Mouse (Mus musculus): Measurements from ENCODE around the gene Dcaf17.
A peak's percentile ranks its signal among the peaks of the same experiment; 100 is the strongest.

Dcaf17 gene

GRCm38 (mm10) chr2:71055300-71056114 is at the start of gene Dcaf17, which contains the start of gene Mettl8:
Dcaf17 (plus strand) TSS chr2:71055328.
Mettl8 (minus strand) TSS chr2:71055583.
- DNase-seq (ENCODE audit: low read depth) = peak; percentile 86

GRCm38 (mm10) chr2:71011816-71012215 is 43.3 kb upstream of the Dcaf17 start:
- no peak for DNase-seq (ENCODE audit: low read depth)

GRCm38 (mm10) chr2:71013521-71013920 is 41.6 kb upstream of the Dcaf17 start:
- no peak for DNase-seq (ENCODE audit: low read depth)

GRCm38 (mm10) chr2:71019277-71019676 is 35.9 kb upstream of the Dcaf17 start:
- DNase-seq (ENCODE audit: low read depth) = no peak

- no peak for DNase-seq (ENCODE audit: low read depth)
These were observed 35.3 kb upstream of the Dcaf17 start for GRCm38 (mm10) chr2:71019704-71020375.

- DNase-seq (ENCODE audit: low read depth) = no peak
These were observed 34.5 kb upstream of the Dcaf17 start for GRCm38 (mm10) chr2:71020674-71021073.

GRCm38 (mm10) chr2:71022991-71023390 is 32.1 kb upstream of the Dcaf17 start:
- no peak for DNase-seq (ENCODE audit: low read depth)

- no peak for DNase-seq (ENCODE audit: low read depth)
These were observed 31.1 kb upstream of the Dcaf17 start for GRCm38 (mm10) chr2:71023986-71024385.

GRCm38 (mm10) chr2:71025576-71026315 is 29.4 kb upstream of the Dcaf17 start:
- DNase-seq (ENCODE audit: low read depth) = no peak

GRCm38 (mm10) chr2:71026787-71027186 is 28.3 kb upstream of the Dcaf17 start:
- no peak for DNase-seq (ENCODE audit: low read depth)

- no peak for DNase-seq (ENCODE audit: low read depth)
These were observed 27.5 kb upstream of the Dcaf17 start for GRCm38 (mm10) chr2:71027631-71028030.

GRCm38 (mm10) chr2:71030663-71031062 is 24.5 kb upstream of the Dcaf17 start:
- DNase-seq (ENCODE audit: low read depth) = no peak

- DNase-seq (ENCODE audit: low read depth) = no peak
These were observed 22.9 kb upstream of the Dcaf17 start for GRCm38 (mm10) chr2:71031973-71032794.

GRCm38 (mm10) chr2:71033014-71033413 is 22.1 kb upstream of the Dcaf17 start:
- no peak for DNase-seq (ENCODE audit: low read depth)

GRCm38 (mm10) chr2:71033987-71034386 is 21.1 kb upstream of the Dcaf17 start:
- DNase-seq (ENCODE audit: low read depth) = no peak

GRCm38 (mm10) chr2:71037447-71037846 is 17.7 kb upstream of the Dcaf17 start:
- DNase-seq (ENCODE audit: low read depth) = no peak

GRCm38 (mm10) chr2:71039522-71040121 is 15.5 kb upstream of the Dcaf17 start:
- peak; percentile 43 for DNase-seq (ENCODE audit: low read depth)

- no peak for DNase-seq (ENCODE audit: low read depth)
These were observed 9.0 kb upstream of the Dcaf17 start for GRCm38 (mm10) chr2:71046151-71046550.

- DNase-seq (ENCODE audit: low read depth) = no peak
These were observed 8.3 kb upstream of the Dcaf17 start for GRCm38 (mm10) chr2:71046751-71047320.

- no peak for DNase-seq (ENCODE audit: low read depth)
These were observed 6.2 kb upstream of the Dcaf17 start for GRCm38 (mm10) chr2:71048896-71049295.

GRCm38 (mm10) chr2:71050511-71050910 is 4.6 kb upstream of the Dcaf17 start:
- DNase-seq (ENCODE audit: low read depth) = no peak
